Mouse (Mus musculus) layer of hippocampus, adult 9-11 months (tissue): ENCODE data around the gene Fam181a.

Experiments
- DNase-seq: peaks from one replicate; pipeline ENCODE4 v3.0.0; 2022

The Fam181a gene

DNA sequence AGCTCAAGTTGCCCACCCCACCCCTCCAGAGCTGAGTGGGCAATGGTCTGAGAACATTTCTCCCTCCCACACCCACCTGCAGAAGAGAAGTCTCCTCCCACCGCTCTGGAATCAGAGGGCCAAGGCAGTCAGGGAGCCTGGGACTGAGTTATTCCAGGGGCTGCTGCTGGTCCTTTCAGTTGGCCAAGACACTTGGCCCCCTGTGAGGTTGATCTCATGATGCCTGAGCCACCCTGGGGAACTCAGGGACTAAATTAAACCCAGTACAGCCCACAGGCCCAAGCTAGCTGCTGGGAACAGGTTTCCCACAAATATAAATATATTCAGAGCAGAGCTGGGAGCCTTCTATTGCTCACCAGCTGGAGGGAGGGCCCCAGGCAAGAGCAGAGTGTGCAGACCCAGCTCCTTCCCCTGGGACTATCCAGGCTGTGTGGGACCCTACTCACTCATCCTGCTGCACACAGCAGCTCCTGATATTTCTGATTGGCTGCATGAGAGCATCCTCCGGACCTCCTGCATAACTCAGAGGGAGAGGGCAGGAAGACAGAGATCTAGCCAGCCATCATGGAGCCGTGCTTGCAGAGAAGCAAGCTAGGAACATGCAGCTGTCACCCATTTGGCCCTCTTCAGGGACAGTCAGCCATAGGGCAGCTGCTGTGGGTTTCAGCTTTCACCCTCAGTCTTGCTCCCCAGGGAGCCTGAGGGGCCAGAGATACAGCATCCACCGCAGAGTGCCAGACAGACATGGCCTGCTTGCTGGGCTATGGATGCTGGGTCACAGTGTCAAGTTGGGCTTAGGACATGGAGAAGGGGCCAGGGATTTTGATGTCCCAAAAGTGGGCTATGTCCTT lies 48.4 kb downstream of the Fam181a start:
- DNase-seq: no peak

DNA sequence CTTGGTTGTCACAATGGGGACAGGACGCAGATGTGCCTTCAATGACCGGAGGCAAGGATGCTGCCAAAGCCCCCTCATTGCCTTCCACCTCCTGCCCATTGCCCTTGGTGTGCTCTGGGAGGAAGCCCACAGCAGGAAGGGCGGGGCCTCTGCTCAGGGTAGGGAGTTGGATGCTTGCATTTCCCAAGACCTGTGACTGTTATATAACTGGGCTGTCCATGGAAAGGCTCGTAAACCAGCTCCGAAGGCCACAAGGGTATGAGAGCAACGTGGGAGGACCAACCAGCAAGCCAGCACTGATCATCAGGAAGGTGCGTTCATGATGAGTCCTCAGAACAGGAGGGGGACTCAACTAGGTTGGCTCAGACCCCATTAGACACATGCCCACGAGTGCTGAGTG lies 50.0 kb downstream of the Fam181a start:
- no peak for DNase-seq

DNA sequence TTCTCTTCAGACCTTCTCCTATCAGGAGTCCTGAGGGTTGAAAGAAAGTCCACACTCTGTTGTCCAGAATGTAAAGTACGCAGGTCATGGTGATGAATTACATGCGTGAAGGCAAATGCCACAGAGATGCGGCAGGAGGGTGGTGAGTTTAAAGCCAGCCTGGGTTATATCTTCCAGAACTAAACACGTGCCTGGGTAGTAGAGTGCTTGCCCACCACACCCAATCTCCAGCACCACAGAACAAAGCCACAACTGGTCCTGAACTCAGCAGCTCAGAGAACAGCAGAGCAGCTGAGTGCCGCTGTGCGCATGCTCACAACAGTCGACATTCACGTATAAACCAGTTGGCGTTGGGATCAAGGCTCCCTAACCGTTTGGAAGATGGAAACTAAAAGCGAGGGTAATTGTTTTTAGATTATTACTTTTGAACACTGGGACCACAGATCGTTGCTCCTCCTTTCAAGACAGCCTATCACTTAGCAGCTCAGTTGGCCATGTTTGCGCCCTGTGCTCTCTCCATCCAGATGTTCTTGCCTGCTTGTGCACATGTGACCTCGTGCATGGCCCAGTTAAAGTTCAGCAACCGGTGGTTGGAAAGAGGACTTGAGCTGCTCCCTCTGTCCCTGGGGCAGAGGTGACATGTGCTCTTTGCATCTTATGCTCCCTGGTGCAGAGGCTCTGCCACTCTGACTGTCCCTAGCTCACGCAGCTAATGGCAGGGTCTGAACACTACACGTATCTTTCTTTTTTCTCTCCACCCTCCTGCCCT lies 50.9 kb downstream of the Fam181a start:
- DNase-seq: no peak

DNA sequence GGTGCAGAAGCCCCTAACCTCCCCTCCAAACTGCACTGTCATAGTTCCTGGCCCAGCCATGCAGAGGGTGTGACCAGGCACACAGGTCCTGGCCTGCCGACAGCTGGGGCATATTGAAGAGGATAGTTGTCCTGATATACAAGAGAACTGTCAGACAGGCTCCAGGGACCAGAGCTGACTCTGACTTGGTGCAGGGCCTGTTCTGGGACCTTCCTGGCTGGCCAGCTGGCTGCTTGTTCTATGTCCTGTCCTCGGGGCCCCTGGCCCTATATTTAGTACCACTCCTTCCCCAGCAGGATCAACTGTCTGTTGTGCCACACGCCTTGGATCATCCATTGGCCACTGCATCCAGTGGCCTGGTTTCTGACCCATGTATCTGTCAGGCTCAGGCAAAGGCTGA lies 51.6 kb downstream of the Fam181a start:
- DNase-seq: no peak
